Mouse (Mus musculus) c-Kit-positive CD71-positive TER-119-negative erythroid progenitor cells, embryonic 14.5 days (primary cell): ENCODE measurements around the gene Kmt2d.

Source experiments
- DNase-seq: peaks from one replicate; pipeline ENCODE4 v3.0.0-alpha.2; 2013; ENCODE audit warnings: low read depth

Gene Kmt2d

GRCm38 (mm10) chr15:98859319-98860043 lies 11.5 kb downstream of the Kmt2d start:
- no peak for DNase-seq

GRCm38 (mm10) chr15:98854214-98854613 lies 16.8 kb downstream of the Kmt2d start:
- DNase-seq, result no peak

GRCm38 (mm10) chr15:98853161-98853937 lies 17.7 kb downstream of the Kmt2d start:
- DNase-seq, result no peak

GRCm38 (mm10) chr15:98852733-98853132 lies 18.3 kb downstream of the Kmt2d start:
- no peak for DNase-seq

GRCm38 (mm10) chr15:98852071-98852470 lies 18.9 kb downstream of the Kmt2d start:
- DNase-seq, result no peak

GRCm38 (mm10) chr15:98851229-98851818 lies 19.7 kb downstream of the Kmt2d start:
- no peak for DNase-seq

- no peak for DNase-seq
Observed at GRCm38 (mm10) chr15:98850668-98851067, 20.3 kb downstream of the Kmt2d start.

GRCm38 (mm10) chr15:98849956-98850600 lies 20.9 kb downstream of the Kmt2d start:
- no peak for DNase-seq

- DNase-seq, result no peak
Observed at GRCm38 (mm10) chr15:98849165-98849564, 21.8 kb downstream of the Kmt2d start.

- no peak for DNase-seq
Observed at GRCm38 (mm10) chr15:98846140-98846539, 24.9 kb downstream of the Kmt2d start.

GRCm38 (mm10) chr15:98845149-98845548 lies 25.9 kb downstream of the Kmt2d start:
- no peak for DNase-seq

- DNase-seq, result no peak
Observed at GRCm38 (mm10) chr15:98843595-98844223, 27.3 kb downstream of the Kmt2d start.

GRCm38 (mm10) chr15:98839671-98840585 lies 31.1 kb downstream of the Kmt2d start:
- no peak for DNase-seq

GRCm38 (mm10) chr15:98839161-98839560 lies 31.8 kb downstream of the Kmt2d start:
- no peak for DNase-seq

GRCm38 (mm10) chr15:98837743-98838103 lies 33.3 kb downstream of the Kmt2d start:
- no peak for DNase-seq

GRCm38 (mm10) chr15:98837006-98837742 lies 33.8 kb downstream of the Kmt2d start:
- peak; percentile 79 for DNase-seq

- DNase-seq, result no peak
Observed at GRCm38 (mm10) chr15:98835291-98835690, 35.7 kb downstream of the Kmt2d start.

- no peak for DNase-seq
Observed at GRCm38 (mm10) chr15:98834059-98834458, 36.9 kb downstream of the Kmt2d start.

- no peak for DNase-seq
Observed at GRCm38 (mm10) chr15:98833281-98833680, 37.7 kb downstream of the Kmt2d start.
